Mouse (Mus musculus): ENCODE results near the gene Rspo1.

DNA sequence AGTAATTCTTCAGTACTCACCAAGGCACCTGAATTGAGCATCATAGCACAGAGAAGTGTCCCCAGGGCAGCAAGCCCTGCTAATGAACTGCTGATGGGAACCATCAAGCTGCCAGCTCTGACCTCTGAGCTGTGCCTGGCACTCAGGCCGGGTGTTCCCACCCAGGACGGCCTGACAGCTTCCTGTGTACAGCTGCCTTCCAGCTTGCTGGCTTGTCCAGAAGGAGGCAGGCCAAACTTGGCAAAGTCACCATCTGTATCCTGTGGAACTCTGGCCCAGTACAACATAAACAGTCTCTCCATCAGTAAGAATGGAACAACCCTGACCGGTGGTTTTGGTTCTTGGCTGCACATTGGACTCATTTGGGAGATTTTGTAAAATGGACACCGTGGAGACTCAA lies 32.7 kb upstream of the Rspo1 start:
- no peak for TF ChIP-seq GATA1 (IDR thresholded peaks at IDR 0.05; ENCODE audit: low read length)
- no peak for TF ChIP-seq TAL1 (IDR thresholded peaks at IDR 0.05; ENCODE audit: low read length)

All from erythroblast, embryonic 14.5 days (primary cell).